Mouse (Mus musculus): ENCODE measurements at regions not wholly inside any gene's neighbourhood (a gene's known extent, or its start where the extent isn't known, plus 50 kb on each side); places are given as distances from the start of the nearest gene placed in this dataset.

GRCm38 (mm10) chr5:111506821-111507220, 89.7 kb downstream of the Mn1 start:
- DNase-seq (ENCODE audit: low read depth, low spot score): no peak

- DNase-seq (ENCODE audit: low read depth, low spot score): no peak
Measured at GRCm38 (mm10) chr5:111507332-111507731, 90.2 kb downstream of the Mn1 start.

- DNase-seq (ENCODE audit: low read depth, low spot score): peak; percentile 80
Measured at GRCm38 (mm10) chr5:111509014-111509561, 91.9 kb downstream of the Mn1 start.

- no peak for DNase-seq (ENCODE audit: low read depth, low spot score)
Measured at GRCm38 (mm10) chr5:111509575-111510057, 92.5 kb downstream of the Mn1 start.

GRCm38 (mm10) chr5:111510183-111510878, 93.2 kb downstream of the Mn1 start:
- peak; percentile 15 for DNase-seq (ENCODE audit: low read depth, low spot score)

- no peak for DNase-seq (ENCODE audit: low read depth, low spot score)
Measured at GRCm38 (mm10) chr5:111510879-111511231, 93.7 kb downstream of the Mn1 start.

GRCm38 (mm10) chr5:111511982-111512381, 94.8 kb downstream of the Mn1 start:
- DNase-seq (ENCODE audit: low read depth, low spot score): no peak

GRCm38 (mm10) chr5:111513976-111514375, 96.8 kb downstream of the Mn1 start:
- no peak for DNase-seq (ENCODE audit: low read depth, low spot score)

GRCm38 (mm10) chr5:111519059-111519458, 101.9 kb downstream of the Mn1 start:
- DNase-seq (ENCODE audit: low read depth, low spot score): no peak

- DNase-seq (ENCODE audit: low read depth, low spot score): peak; percentile 55
Measured at GRCm38 (mm10) chr5:111519500-111520041, 102.4 kb downstream of the Mn1 start.

GRCm38 (mm10) chr5:111521866-111522265, 104.7 kb downstream of the Mn1 start:
- no peak for DNase-seq (ENCODE audit: low read depth, low spot score)

- no peak for DNase-seq (ENCODE audit: low read depth, low spot score)
Measured at GRCm38 (mm10) chr5:111522586-111522985, 105.4 kb downstream of the Mn1 start.

GRCm38 (mm10) chr5:111527741-111528140, 110.6 kb downstream of the Mn1 start:
- DNase-seq (ENCODE audit: low read depth, low spot score): no peak

GRCm38 (mm10) chr5:111529096-111529495, 111.9 kb downstream of the Mn1 start:
- DNase-seq (ENCODE audit: low read depth, low spot score): no peak

- DNase-seq (ENCODE audit: low read depth, low spot score): no peak
Measured at GRCm38 (mm10) chr5:111530628-111531524, 113.7 kb downstream of the Mn1 start.

GRCm38 (mm10) chr5:111532446-111533035, 115.4 kb downstream of the Mn1 start:
- DNase-seq (ENCODE audit: low read depth, low spot score): no peak

- peak; percentile 80 for DNase-seq (ENCODE audit: low read depth, low spot score)
Measured at GRCm38 (mm10) chr5:111535978-111536377, 118.8 kb downstream of the Mn1 start.

GRCm38 (mm10) chr5:111538560-111539450, 121.6 kb downstream of the Mn1 start:
- no peak for DNase-seq (ENCODE audit: low read depth, low spot score)

GRCm38 (mm10) chr5:111540486-111540885, 123.3 kb downstream of the Mn1 start:
- DNase-seq (ENCODE audit: low read depth, low spot score): no peak

- no peak for DNase-seq (ENCODE audit: low read depth, low spot score)
Measured at GRCm38 (mm10) chr5:111542077-111542476, 124.9 kb downstream of the Mn1 start.

All from A20 (cell line).